Mouse (Mus musculus): ENCODE results near the gene Smim17. TPM values are rescaled to one million over a fixed set of nuclear protein-coding genes. Genes with fewer than 3 reads are reported as not detected.

Smim17 gene
- polyA plus RNA-seq, 1 experiment from 2014 or later, result not detected

GRCm38 (mm10) chr7:6369460-6369859 is 29.1 kb upstream of the Smim17 start:
- H3K9me3 ChIP-seq, result no peaks in the 10 kb centered on the region
- H3K36me3 ChIP-seq, result peaks cover 5% of the 10 kb centered on the region
- ATAC-seq (ENCODE audit: insufficient number of reproducible peaks, insufficient read depth, low FRiP score, low TSS enrichment, low read depth), result no peak
- H3K9ac ChIP-seq, result no peak overlapping the region
- H3K27me3 ChIP-seq, result no peaks in the 10 kb centered on the region
- H3K4me3 ChIP-seq, result no peak overlapping the region
- 81% methylated on average over 3 of the region's 3 CpGs for WGBS
- no peak overlapping the region for H3K27ac ChIP-seq
- no peak overlapping the region for H3K4me2 ChIP-seq
- 0 out of 2 replicates have a peak, but pooled peaks cover 2% of the 10 kb centered on the region for H3K4me1 ChIP-seq

- no peak overlapping the region for H3K4me3 ChIP-seq
- H3K4me2 ChIP-seq, result no peak overlapping the region
- H3K27me3 ChIP-seq, result no peaks in the 10 kb centered on the region
- no peaks in the 10 kb centered on the region for H3K9me3 ChIP-seq
- no peak overlapping the region for H3K9ac ChIP-seq
- H3K36me3 ChIP-seq, result peaks cover 11% of the 10 kb centered on the region
- H3K27ac ChIP-seq, result no peak overlapping the region
- ATAC-seq (ENCODE audit: insufficient number of reproducible peaks, insufficient read depth, low FRiP score, low TSS enrichment, low read depth), result no peak
- 88% methylated on average over 3 of the region's 3 CpGs for WGBS
- no peaks in the 10 kb centered on the region for H3K4me1 ChIP-seq
Observed at GRCm38 (mm10) chr7:6372993-6373392, 25.5 kb upstream of the Smim17 start.

- Histone ChIP-seq H3K4me1 (peaks cover 9% of the 10 kb centered on the region), H3K27me3 (no peaks in the 10 kb centered on the region), H3K4me2 (no peak overlapping the region), H3K36me3 (peaks cover 10% of the 10 kb centered on the region; the same call in 1 of the 2 replicates), H3K9ac (no peak overlapping the region), H3K4me3 (no peak overlapping the region), H3K9me3 (no peaks in the 10 kb centered on the region), H3K27ac (no peak overlapping the region)
- 84% methylated on average over 8 of the region's 8 CpGs for WGBS
- no peak for ATAC-seq (ENCODE audit: insufficient number of reproducible peaks, insufficient read depth, low FRiP score, low TSS enrichment, low read depth)
Observed at GRCm38 (mm10) chr7:6378441-6378840, 20.1 kb upstream of the Smim17 start.

- H3K9me3 ChIP-seq, result no peaks in the 10 kb centered on the region
- no peak for ATAC-seq (ENCODE audit: insufficient number of reproducible peaks, insufficient read depth, low FRiP score, low TSS enrichment, low read depth)
- no peak overlapping the region for H3K9ac ChIP-seq
- WGBS, result 81% methylated on average over 2 of the region's 2 CpGs
- peaks cover 20% of the 10 kb centered on the region for H3K4me1 ChIP-seq
- H3K27ac ChIP-seq, result no peak overlapping the region
- H3K4me3 ChIP-seq, result no peak overlapping the region
- H3K27me3 ChIP-seq, result no peaks in the 10 kb centered on the region
- no peak overlapping the region for H3K4me2 ChIP-seq
- H3K36me3 ChIP-seq, result peaks cover 7% of the 10 kb centered on the region; the same call in 1 of the 2 replicates
Observed at GRCm38 (mm10) chr7:6381431-6381830, 17.1 kb upstream of the Smim17 start.

- H3K9ac ChIP-seq, result peak within 1 kb of the TSS; percentile 81
- H3K4me3 ChIP-seq, result peak within 1 kb of the TSS; percentile 72
- no peak within 1 kb of the TSS; the same call in 1 of the 2 replicates for H3K27ac ChIP-seq
- H3K36me3 ChIP-seq, result peaks cover 19% of the 10 kb centered on the region
- peak within 1 kb of the TSS; percentile 81 for H3K4me2 ChIP-seq
- H3K27me3 ChIP-seq, result no peaks in the 10 kb centered on the region
- no peaks in the 10 kb centered on the region for H3K9me3 ChIP-seq
- 0% methylated on average over 28 of the region's 28 CpGs for WGBS
- ATAC-seq (ENCODE audit: insufficient number of reproducible peaks, insufficient read depth, low FRiP score, low TSS enrichment, low read depth), result peak; percentile 95
- peaks cover 20% of the 10 kb centered on the region for H3K4me1 ChIP-seq
Observed at GRCm38 (mm10) chr7:6383044-6383455, 15.5 kb upstream of the Smim17 start, which contains the start of gene Zfp28. Gene Zfp28, plus strand, starts transcription at chr7:6383295.

GRCm38 (mm10) chr7:6384011-6384410 is 14.5 kb upstream of the Smim17 start:
- Histone ChIP-seq H3K4me2 (peak overlapping the region; percentile 81), H3K9ac (peak overlapping the region; percentile 81; the same call in 1 of the 2 replicates), H3K4me1 (peaks cover 20% of the 10 kb centered on the region), H3K4me3 (peak overlapping the region; percentile 72), H3K36me3 (peaks cover 22% of the 10 kb centered on the region), H3K27me3 (no peaks in the 10 kb centered on the region), H3K27ac (no peak overlapping the region), H3K9me3 (no peaks in the 10 kb centered on the region)
- 76% methylated on average over 8 of the region's 8 CpGs for WGBS
- ATAC-seq (ENCODE audit: insufficient number of reproducible peaks, insufficient read depth, low FRiP score, low TSS enrichment, low read depth), result no peak

GRCm38 (mm10) chr7:6386995-6387394 is 11.5 kb upstream of the Smim17 start:
- H3K4me2 ChIP-seq, result no peak overlapping the region
- 96% methylated on average over 8 of the region's 8 CpGs for WGBS
- ATAC-seq (ENCODE audit: insufficient number of reproducible peaks, insufficient read depth, low FRiP score, low TSS enrichment, low read depth), result no peak
- peaks cover 48% of the 10 kb centered on the region for H3K36me3 ChIP-seq
- H3K4me3 ChIP-seq, result no peak overlapping the region
- no peak overlapping the region for H3K27ac ChIP-seq
- H3K9me3 ChIP-seq, result no peaks in the 10 kb centered on the region
- H3K27me3 ChIP-seq, result no peaks in the 10 kb centered on the region
- H3K9ac ChIP-seq, result no peak overlapping the region
- H3K4me1 ChIP-seq, result peaks cover 20% of the 10 kb centered on the region

GRCm38 (mm10) chr7:6388971-6389370 is 9.5 kb upstream of the Smim17 start:
- no peaks in the 10 kb centered on the region for H3K27me3 ChIP-seq
- H3K4me1 ChIP-seq, result peaks cover 6% of the 10 kb centered on the region; the same call in 1 of the 2 replicates
- no peaks in the 10 kb centered on the region for H3K9me3 ChIP-seq
- H3K9ac ChIP-seq, result no peak overlapping the region
- no peak overlapping the region for H3K4me3 ChIP-seq
- 85% methylated on average over 5 of the region's 5 CpGs for WGBS
- peaks cover 68% of the 10 kb centered on the region for H3K36me3 ChIP-seq
- H3K4me2 ChIP-seq, result no peak overlapping the region
- ATAC-seq (ENCODE audit: insufficient number of reproducible peaks, insufficient read depth, low FRiP score, low TSS enrichment, low read depth), result no peak
- H3K27ac ChIP-seq, result no peak overlapping the region

GRCm38 (mm10) chr7:6389449-6389848 is 9.1 kb upstream of the Smim17 start:
- Histone ChIP-seq H3K4me2 (no peak overlapping the region), H3K9ac (no peak overlapping the region), H3K27ac (no peak overlapping the region), H3K27me3 (no peaks in the 10 kb centered on the region), H3K36me3 (peaks cover 73% of the 10 kb centered on the region), H3K4me1 (0 out of 2 replicates have a peak, but pooled peaks cover 1% of the 10 kb centered on the region), H3K4me3 (no peak overlapping the region), H3K9me3 (no peaks in the 10 kb centered on the region)
- no peak for ATAC-seq (ENCODE audit: insufficient number of reproducible peaks, insufficient read depth, low FRiP score, low TSS enrichment, low read depth)
- WGBS, result 67% methylated on average over 5 of the region's 5 CpGs

- peak; percentile 88 for ATAC-seq (ENCODE audit: insufficient number of reproducible peaks, insufficient read depth, low FRiP score, low TSS enrichment, low read depth)
- Histone ChIP-seq H3K4me1 (no peaks in the 10 kb centered on the region), H3K4me2 (no peak within 1 kb of the TSS), H3K27me3 (no peaks in the 10 kb centered on the region; the same call in 1 of the 2 replicates), H3K4me3 (no peak within 1 kb of the TSS), H3K9ac (no peak within 1 kb of the TSS), H3K27ac (no peak within 1 kb of the TSS), H3K9me3 (no peaks in the 10 kb centered on the region), H3K36me3 (no peaks in the 10 kb centered on the region)
- WGBS, result under 1% methylated on average over 17 of the region's 17 CpGs
Observed at GRCm38 (mm10) chr7:6410043-6410442, 11.5 kb downstream of the Smim17 start, which contains the start of gene Gm20715. Gene Gm20715, plus strand, starts transcription at chr7:6410277.

- no peak overlapping the region for H3K9ac ChIP-seq
- ATAC-seq (ENCODE audit: insufficient number of reproducible peaks, insufficient read depth, low FRiP score, low TSS enrichment, low read depth), result no peak
- H3K36me3 ChIP-seq, result no peaks in the 10 kb centered on the region
- H3K9me3 ChIP-seq, result no peaks in the 10 kb centered on the region
- no peaks in the 10 kb centered on the region for H3K4me1 ChIP-seq
- no peak overlapping the region for H3K4me2 ChIP-seq
- H3K27me3 ChIP-seq, result no peaks in the 10 kb centered on the region; the same call in 1 of the 2 replicates
- WGBS, result 10% methylated on average over 21 of the region's 22 CpGs
- no peak overlapping the region for H3K4me3 ChIP-seq
- H3K27ac ChIP-seq, result no peak overlapping the region
Observed at GRCm38 (mm10) chr7:6414626-6415441, 16.3 kb downstream of the Smim17 start.

- Histone ChIP-seq H3K36me3 (no peaks in the 10 kb centered on the region), H3K4me3 (no peak overlapping the region), H3K4me2 (no peak overlapping the region), H3K4me1 (no peaks in the 10 kb centered on the region), H3K27me3 (no peaks in the 10 kb centered on the region; the same call in 1 of the 2 replicates), H3K9ac (no peak overlapping the region), H3K27ac (no peak overlapping the region), H3K9me3 (no peaks in the 10 kb centered on the region)
- WGBS, result 22% methylated on average over 8 of the region's 8 CpGs
- ATAC-seq (ENCODE audit: insufficient number of reproducible peaks, insufficient read depth, low FRiP score, low TSS enrichment, low read depth), result no peak
Observed at GRCm38 (mm10) chr7:6415442-6415787, 16.9 kb downstream of the Smim17 start.

All from embryonic facial prominence, embryonic 13.5 days (tissue).